Mouse (Mus musculus) stomach, postnatal 0 days (tissue): ENCODE measurements at regions not wholly inside any gene's neighbourhood (a gene's known extent, or its start where the extent isn't known, plus 50 kb on each side); places are given as distances from the start of the nearest gene placed in this dataset.

Source experiments
- ATAC-seq: fragments of 200-750 bp; cut with Nextera tagmentation; 2 replicates; pipeline ENCODE4 v1.8.0; 2017; ENCODE audit not compliant: low FRiP score, low TSS enrichment
- DNase-seq: peaks from one replicate; pipeline ENCODE4 v3.0.0-alpha.2; 2016; ENCODE audit warnings: low spot score
- H3K27ac ChIP-seq: fragments of 300-500 bp; sonication (generic); replicated peaks from 2 replicates; pipeline ENCODE4 v1.5.1; 2014; ENCODE audit warnings: mild to moderate bottlenecking, control low read depth
- H3K27me3 ChIP-seq: fragments of 300-500 bp; sonication (generic); 2 replicates; pipeline ENCODE4 v1.6.1; 2014; ENCODE audit warnings: low read length; ENCODE audit not compliant: control insufficient read depth, insufficient read depth
- H3K36me3 ChIP-seq: fragments of 300-500 bp; sonication (generic); 2 replicates; pipeline ENCODE4 v1.6.1; 2014; ENCODE audit warnings: low read length, mixed read lengths; ENCODE audit not compliant: control insufficient read depth, insufficient read depth
- H3K4me1 ChIP-seq: fragments of 300-500 bp; sonication (generic); replicated peaks from 2 replicates; pipeline ENCODE4 v1.6.1; 2014; ENCODE audit warnings: antibody characterized with exemption; ENCODE audit not compliant: control insufficient read depth, insufficient read depth
- H3K4me2 ChIP-seq: fragments of 300-500 bp; sonication (generic); replicated peaks from 2 replicates; pipeline ENCODE4 v1.6.1; 2014; ENCODE audit warnings: low read depth, mild to moderate bottlenecking, control low read depth, moderate library complexity
- H3K4me3 ChIP-seq: fragments of 300-500 bp; sonication (generic); 2 replicates; pipeline ENCODE4 v1.5.1; 2014; ENCODE audit warnings: low read depth, low read length, control low read depth
- H3K9ac ChIP-seq: fragments of 300-500 bp; sonication (generic); 2 replicates; pipeline ENCODE4 v1.6.1; 2014; ENCODE audit warnings: mild to moderate bottlenecking, low read length, control low read depth, mixed read lengths
- H3K9me3 ChIP-seq: fragments of 300-500 bp; sonication (generic); 2 replicates; pipeline ENCODE4 v1.6.1; 2016; ENCODE audit warnings: low read length; ENCODE audit not compliant: control insufficient read depth
- CTCF ChIP-seq: IDR thresholded peaks from 2 replicates; pipeline ENCODE4 v1.5.1; 2016; ENCODE audit warnings: antibody characterized with exemption, low read depth, mild to moderate bottlenecking, moderate library complexity
- EP300 ChIP-seq: optimal IDR thresholded peaks from 2 replicates; pipeline ENCODE3; 2016; ENCODE audit warnings: antibody characterized with exemption
- WGBS: fragments of 180-500 bp; shearing (Covaris S2); extraction: QIAGEN DNeasy Blood & Tissue Kit; methylation state at CpG from one replicate; pipeline ENCODE4 v1.1.7; 2014; 5-methylcytosine and 5-hydroxymethylcytosine counted together

DNA sequence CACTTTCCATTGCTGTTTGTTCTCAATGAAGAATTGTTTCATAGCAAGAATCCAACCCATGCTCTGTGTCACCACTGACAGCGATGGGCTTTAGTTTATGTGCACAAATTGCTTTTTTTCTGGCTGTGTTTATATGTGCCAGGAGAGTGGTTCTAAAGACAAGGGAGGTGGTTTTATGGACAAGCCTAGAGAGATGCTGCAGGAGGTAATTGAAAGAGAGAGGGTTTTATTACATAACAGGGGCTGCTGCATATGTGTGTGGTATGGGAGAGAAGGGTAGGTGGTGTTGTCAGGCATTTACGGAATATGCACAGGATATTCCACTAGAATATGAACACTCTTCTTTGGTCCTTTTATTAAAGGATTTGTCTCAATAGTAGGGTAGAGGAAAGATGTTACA lies 340.2 kb downstream of the Btg1 start:
- H3K27me3 ChIP-seq: no peaks in the 10 kb centered on the region
- DNase-seq (no peak), ATAC-seq (no peak)
- 83% methylated on average over 2 of the region's 2 CpGs for WGBS
- no peak overlapping the region for H3K4me3 ChIP-seq
- no peaks in the 10 kb centered on the region for H3K9me3 ChIP-seq
- no peak overlapping the region for H3K9ac ChIP-seq
- H3K27ac ChIP-seq: no peak overlapping the region
- H3K4me2 ChIP-seq: no peak overlapping the region
- no peak for TF ChIP-seq EP300
- no peak for TF ChIP-seq CTCF
- H3K36me3 ChIP-seq: no peaks in the 10 kb centered on the region
- no peaks in the 10 kb centered on the region for H3K4me1 ChIP-seq

DNA sequence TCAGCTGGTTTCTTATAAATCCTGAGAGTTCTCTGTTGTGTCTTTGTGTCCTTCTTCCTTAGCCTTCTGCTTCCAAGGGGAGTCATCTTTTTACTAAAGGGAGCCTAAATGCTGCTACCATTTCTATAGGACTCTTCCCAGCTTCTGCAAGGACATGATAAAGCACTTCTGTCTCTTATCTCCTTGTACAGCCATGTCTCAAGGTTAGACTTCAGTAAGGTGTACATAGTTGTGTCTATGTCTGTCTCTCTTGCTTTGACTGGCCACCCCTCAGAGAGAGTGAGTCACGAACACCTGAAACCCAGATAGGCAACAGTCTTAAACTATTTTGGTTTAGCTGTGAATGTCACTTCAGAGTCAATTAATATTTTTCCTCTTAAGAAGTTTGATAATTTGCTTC lies 353.0 kb downstream of the Btg1 start:
- no peak overlapping the region for H3K9ac ChIP-seq
- no peak for DNase-seq
- H3K4me1 ChIP-seq: no peaks in the 10 kb centered on the region
- H3K27me3 ChIP-seq: no peaks in the 10 kb centered on the region
- H3K4me2 ChIP-seq: no peak overlapping the region
- WGBS: 93% methylated on average over 1 of the region's 1 CpGs
- no peaks in the 10 kb centered on the region for H3K9me3 ChIP-seq
- no peaks in the 10 kb centered on the region for H3K36me3 ChIP-seq
- H3K4me3 ChIP-seq: no peak overlapping the region
- no peak overlapping the region for H3K27ac ChIP-seq
- TF ChIP-seq CTCF (no peak), EP300 (no peak)
- ATAC-seq: no peak

DNA sequence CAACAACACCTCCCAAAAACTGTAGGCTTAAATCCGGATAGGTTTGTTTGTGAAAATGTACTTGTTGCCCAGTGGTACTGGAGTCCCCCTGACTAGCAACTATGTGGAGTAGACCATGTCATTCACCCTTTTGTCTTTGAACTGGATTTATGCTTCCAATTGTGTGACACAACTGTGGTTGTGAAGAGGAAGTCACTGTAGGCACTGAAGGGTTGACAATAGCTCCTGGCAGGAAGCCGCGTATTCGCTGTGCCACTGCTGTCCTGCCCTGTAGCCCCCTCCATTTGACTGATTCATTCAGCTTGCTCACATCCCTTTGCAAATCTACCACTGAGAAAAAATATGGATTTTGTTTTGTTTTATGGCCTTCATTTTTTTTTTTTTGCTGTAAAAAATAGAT lies 353.9 kb downstream of the Btg1 start:
- Histone ChIP-seq H3K4me2 (no peak overlapping the region), H3K4me1 (no peaks in the 10 kb centered on the region), H3K4me3 (no peak overlapping the region), H3K27me3 (no peaks in the 10 kb centered on the region), H3K36me3 (no peaks in the 10 kb centered on the region), H3K9me3 (no peaks in the 10 kb centered on the region), H3K9ac (no peak overlapping the region), H3K27ac (no peak overlapping the region)
- no peak for DNase-seq
- no peak for ATAC-seq
- WGBS: 92% methylated on average over 4 of the region's 4 CpGs
- no peak for TF ChIP-seq EP300
- no peak for TF ChIP-seq CTCF

DNA sequence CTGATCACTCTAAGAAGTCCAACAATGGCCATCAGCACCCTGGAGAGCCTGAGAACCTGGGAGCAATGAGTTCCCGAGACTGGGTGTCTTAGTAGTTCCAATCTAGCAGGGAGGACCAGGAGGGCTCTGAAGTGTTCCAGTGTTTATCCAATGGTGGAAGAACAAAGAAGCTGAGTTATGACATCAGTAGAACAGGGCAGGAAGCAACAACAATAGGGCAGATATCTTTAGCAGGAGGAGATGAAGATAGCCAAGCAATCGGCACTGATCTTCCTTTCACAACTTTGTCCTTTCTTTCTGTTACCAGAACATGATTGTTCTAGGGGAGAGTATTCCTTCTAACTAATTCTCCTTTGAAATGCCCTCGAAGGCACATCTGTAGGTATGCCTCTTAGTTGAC lies 355.0 kb downstream of the Btg1 start:
- Histone ChIP-seq H3K27me3 (no peaks in the 10 kb centered on the region), H3K4me3 (no peak overlapping the region), H3K4me1 (no peaks in the 10 kb centered on the region), H3K27ac (no peak overlapping the region), H3K9me3 (no peaks in the 10 kb centered on the region), H3K36me3 (no peaks in the 10 kb centered on the region), H3K4me2 (no peak overlapping the region), H3K9ac (no peak overlapping the region)
- DNase-seq (no peak), ATAC-seq (no peak)
- TF ChIP-seq CTCF: no peak
- no peak for TF ChIP-seq EP300
- WGBS: 75% methylated on average over 3 of the region's 3 CpGs

DNA sequence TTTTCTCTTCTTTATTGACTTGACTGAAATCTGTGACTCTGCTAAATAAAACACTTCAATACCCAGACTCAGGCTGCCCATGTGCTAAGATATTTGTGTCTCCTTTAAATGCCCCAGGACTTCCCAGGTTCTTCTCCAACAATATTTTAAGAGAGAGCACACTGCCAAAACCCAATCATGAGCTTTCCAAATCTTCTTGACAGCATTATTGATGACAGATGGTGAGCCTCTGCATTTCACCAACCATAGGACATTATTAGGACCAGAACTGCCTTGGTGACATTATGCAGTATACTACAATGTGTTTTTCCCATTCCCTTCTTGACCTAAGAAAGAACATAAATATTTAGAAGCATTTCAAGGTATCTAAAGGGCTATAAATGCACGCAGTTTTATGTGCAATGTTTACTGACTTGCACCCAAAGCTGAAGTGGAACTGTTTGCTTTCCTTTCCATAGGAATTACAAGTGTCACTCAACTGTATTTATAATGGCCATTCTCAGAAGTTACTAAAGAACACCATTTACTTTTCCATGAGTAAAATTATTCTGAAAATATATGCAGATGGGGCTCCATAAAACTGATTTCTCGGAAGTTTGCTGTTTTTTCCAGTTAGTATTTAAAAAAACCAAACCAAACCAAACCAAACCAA lies 357.6 kb downstream of the Btg1 start:
- no peaks in the 10 kb centered on the region for H3K9me3 ChIP-seq
- WGBS: 52% methylated on average over 2 of the region's 2 CpGs
- H3K36me3 ChIP-seq: no peaks in the 10 kb centered on the region
- no peak overlapping the region for H3K4me2 ChIP-seq
- no peak overlapping the region for H3K9ac ChIP-seq
- DNase-seq (no peak), ATAC-seq (no peak)
- no peak for TF ChIP-seq EP300
- H3K27ac ChIP-seq: no peak overlapping the region
- H3K4me1 ChIP-seq: no peaks in the 10 kb centered on the region
- H3K27me3 ChIP-seq: no peaks in the 10 kb centered on the region
- H3K4me3 ChIP-seq: no peak overlapping the region

DNA sequence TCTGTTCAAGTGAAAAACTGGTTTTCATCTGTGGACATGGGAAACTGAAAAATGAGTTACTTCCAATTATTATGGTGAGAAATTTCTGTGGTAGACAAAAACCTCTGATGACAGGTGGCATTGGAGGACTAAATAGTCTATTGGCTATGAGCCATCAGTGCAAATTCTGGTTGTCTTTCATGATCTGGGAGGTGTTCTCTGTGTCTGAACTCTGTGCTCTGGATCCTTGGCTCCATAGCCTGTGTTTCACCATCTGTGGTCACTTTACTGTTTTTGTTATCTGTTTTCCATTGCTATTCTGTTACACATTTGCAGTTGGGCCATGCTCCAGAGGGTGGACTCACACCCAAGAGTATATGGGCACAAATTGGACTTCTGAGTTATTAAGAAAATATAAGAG lies 359.9 kb downstream of the Btg1 start:
- ATAC-seq (no peak), DNase-seq (no peak)
- Histone ChIP-seq H3K4me2 (no peak overlapping the region), H3K9me3 (no peaks in the 10 kb centered on the region), H3K27me3 (no peaks in the 10 kb centered on the region), H3K36me3 (no peaks in the 10 kb centered on the region), H3K4me1 (no peaks in the 10 kb centered on the region), H3K9ac (no peak overlapping the region), H3K4me3 (no peak overlapping the region), H3K27ac (no peak overlapping the region)
- TF ChIP-seq CTCF: no peak
- no peak for TF ChIP-seq EP300

DNA sequence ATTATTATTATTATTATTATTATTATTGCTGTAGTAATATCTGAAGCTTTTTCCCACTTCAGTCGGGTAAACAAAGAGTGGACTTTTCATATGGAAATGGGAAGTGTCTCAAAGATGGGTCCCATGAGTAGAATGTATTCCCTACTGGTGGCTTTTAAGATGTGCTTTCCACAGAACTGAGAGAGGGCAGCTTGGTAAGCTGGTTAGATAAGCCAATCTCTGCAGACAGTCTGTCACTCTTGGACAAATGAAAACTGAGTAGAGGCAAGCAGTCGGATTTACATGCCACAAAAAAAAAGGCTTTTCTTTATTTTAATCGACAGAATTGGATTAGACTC lies 363.7 kb downstream of the Btg1 start:
- H3K9ac ChIP-seq: no peak overlapping the region
- H3K9me3 ChIP-seq: no peaks in the 10 kb centered on the region
- 71% methylated on average over 3 of the region's 3 CpGs for WGBS
- no peaks in the 10 kb centered on the region for H3K4me1 ChIP-seq
- no peaks in the 10 kb centered on the region for H3K36me3 ChIP-seq
- no peak for DNase-seq
- no peak overlapping the region for H3K4me3 ChIP-seq
- H3K27ac ChIP-seq: no peak overlapping the region
- H3K27me3 ChIP-seq: no peaks in the 10 kb centered on the region
- H3K4me2 ChIP-seq: no peak overlapping the region
- TF ChIP-seq EP300: no peak
- no peak for TF ChIP-seq CTCF
- ATAC-seq: no peak
